Mouse (Mus musculus): Measurements from ENCODE around the gene Osbp2.

Gene Osbp2

DNA sequence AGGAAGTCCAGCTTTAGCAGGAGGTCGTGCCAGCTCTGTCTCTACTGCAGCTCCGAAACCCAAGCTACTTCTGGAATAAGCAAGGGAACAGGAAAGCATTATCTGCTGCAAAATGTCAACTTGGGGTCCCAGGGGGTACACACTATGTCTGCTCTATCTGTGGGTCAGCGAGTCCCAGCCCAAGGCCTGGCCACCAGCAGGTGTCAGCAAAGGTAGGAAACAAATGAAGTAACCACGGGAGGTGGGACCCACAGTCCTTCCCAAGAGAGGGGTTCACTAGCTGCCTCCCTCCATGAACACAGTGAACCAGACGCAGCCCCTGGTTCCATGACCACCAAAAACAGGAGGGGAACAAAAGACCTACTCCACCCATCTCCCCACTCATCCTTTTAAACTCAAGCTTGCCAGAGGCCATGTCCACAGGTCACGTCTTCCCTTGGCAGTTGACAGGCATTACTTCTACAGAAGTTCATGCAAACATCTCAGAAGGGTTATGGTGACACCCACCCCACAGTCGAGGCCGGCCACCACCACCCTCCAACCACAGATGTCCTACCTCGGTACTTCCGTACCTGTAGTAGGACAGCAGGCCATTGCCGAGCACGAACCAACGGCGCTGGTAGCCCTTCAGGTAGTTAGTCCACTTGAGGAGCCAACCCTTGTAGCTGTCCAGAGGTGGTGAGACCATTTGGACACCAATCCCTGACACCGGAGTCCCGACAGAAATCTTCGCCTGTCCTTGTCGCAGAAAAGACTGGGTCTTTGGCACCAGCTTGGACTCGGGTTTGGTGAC is 846 bp downstream of the Osbp2 start:
- no peak for DNase-seq (ENCODE audit: low spot score)

DNA sequence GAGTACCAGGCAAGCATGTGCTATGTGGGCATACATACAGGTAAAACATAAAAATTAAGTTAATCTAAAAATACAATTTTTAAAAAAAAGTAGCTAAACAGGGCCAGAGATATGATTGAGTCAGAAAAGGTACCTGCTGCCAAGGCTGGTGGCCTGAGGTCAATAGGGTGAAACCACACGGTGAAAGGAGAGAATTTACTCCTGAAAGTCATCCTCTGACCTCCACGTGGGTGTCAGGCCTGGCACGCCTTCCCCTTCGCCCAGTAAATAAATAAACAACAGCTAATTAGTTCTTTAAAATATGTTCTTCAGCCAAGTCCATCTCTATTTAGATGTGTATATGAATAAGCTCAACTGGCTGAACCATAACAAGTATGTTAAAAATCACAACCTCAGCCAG is 3.3 kb downstream of the Osbp2 start:
- DNase-seq (ENCODE audit: low spot score), result no peak

DNA sequence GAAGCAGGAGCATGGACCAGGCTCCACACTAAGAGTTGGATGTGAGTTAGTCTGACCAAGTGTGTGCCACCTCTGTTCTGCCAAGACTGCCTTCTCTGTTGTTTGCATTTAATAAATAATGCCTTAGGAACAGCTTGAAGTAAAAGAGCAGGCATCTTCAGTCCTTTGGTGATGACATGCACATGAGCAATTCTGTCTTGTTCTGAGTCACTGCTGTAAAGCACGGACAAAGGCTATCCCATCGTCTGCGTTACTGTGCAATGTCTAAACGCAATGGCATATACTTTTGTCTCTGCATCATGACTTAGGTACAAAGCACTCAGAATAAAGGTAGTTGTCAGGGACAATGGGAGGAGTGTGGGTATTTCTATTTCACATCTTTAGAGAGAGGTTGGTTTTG is 3.9 kb downstream of the Osbp2 start:
- DNase-seq (ENCODE audit: low spot score), result no peak

GRCm38 (mm10) chr11:3857902-3858301 is 5.8 kb downstream of the Osbp2 start:
- no peak for DNase-seq (ENCODE audit: low spot score)

- DNase-seq (ENCODE audit: low spot score), result no peak
Measured at GRCm38 (mm10) chr11:3855846-3856245, 7.9 kb downstream of the Osbp2 start.

DNA sequence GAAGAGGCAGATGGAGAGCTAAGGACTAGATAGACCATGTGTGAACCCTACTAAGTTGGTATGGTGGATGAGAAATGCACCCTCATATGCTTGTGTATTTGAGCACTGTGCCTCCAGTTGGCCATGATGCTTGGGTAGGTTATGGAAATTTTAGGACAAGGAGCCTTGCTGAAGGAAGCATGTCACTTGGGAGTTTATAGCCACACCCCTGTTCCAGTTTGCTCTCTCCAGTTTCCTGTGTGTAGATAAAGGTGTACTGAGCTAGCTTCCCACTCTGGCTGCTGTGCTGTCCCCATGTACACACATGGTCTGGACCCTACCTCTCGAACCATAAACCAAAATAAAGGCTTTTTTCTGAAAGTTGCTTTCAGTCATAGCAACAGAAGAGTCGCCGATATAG is 9.5 kb downstream of the Osbp2 start:
- no peak for DNase-seq (ENCODE audit: low spot score)

GRCm38 (mm10) chr11:3853481-3854034 is 10.1 kb downstream of the Osbp2 start:
- peak; percentile 47 for DNase-seq (ENCODE audit: low spot score)

- DNase-seq (ENCODE audit: low spot score), result no peak
Measured at GRCm38 (mm10) chr11:3853031-3853430, 10.7 kb downstream of the Osbp2 start.

DNA sequence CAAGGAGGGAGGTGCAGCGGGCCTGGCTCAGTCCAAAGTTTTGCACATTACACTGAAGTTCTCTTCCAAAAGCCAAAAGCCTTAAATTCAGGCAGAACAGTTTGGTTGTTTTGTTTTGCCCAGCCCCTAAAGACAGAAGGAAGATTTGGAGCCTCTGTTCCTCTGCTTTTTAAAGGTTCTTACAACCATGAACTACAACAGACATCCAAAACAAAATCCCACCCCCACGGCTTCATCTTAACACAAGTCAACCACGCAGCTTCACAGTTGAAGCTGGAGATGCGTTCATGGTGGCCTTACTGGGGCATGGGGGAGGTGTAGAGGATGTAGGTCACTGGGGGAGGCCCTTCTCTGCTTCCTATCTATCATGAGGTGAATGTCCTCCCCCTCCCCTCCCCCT is 11.8 kb downstream of the Osbp2 start:
- DNase-seq (ENCODE audit: low spot score), result no peak

- no peak for DNase-seq (ENCODE audit: low spot score)
Measured at GRCm38 (mm10) chr11:3850746-3851277, 12.9 kb downstream of the Osbp2 start.

DNA sequence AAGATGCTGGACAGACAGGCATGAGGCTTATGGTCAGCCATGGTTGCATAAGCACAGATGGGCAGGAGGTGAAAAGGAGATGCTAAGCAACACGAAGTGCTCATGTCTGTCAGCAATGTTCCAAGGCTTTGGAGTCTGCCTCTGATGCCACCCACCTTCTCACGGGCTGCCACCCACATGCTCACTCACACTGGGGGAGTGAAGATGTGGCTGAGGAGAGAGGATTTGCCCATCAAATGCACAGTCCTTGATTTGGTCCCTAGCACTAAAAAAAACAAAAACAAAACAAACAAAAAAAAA is 13.4 kb downstream of the Osbp2 start:
- DNase-seq (ENCODE audit: low spot score), result no peak

- no peak for DNase-seq (ENCODE audit: low spot score)
Measured at GRCm38 (mm10) chr11:3849469-3850314, 14.0 kb downstream of the Osbp2 start.

- DNase-seq (ENCODE audit: low spot score), result no peak
Measured at GRCm38 (mm10) chr11:3846351-3846750, 17.4 kb downstream of the Osbp2 start.

DNA sequence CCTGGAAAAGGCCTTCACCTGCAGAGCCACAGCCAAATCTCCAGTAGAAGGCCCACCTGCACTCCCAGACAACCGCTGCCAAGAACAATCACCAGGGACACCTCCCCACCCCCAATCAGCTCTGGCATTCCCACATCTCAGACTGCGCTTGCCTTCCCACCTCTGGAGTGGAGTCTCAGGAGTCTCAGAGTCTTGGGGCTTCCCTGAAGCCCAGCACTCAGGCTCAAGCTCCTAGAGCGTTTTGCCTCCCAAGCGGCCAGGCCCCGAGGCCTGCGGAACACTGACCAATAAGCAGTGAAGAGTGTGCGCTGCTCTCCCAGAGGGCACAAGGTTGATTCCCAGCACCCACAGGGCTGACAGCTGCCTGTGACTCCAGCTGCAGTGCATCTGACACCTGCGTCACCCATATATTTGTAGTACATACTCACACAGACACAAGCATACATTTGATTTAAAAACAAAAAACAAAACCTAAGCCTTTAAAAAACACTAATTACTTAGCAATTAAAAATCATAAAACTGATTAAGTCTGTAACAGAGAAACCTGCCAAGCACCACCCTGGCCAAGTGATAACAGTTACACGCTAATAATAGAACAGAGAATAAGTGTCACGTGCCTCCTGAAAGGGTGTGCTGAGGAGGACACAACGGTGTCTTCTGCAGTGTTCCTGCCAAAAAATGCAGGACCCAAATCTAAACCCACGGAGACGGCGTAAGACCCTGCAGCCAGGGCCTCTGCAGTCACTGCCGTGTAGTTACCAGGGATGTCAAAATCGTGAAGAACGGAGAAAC is 19.6 kb downstream of the Osbp2 start:
- DNase-seq (ENCODE audit: low spot score), result no peak

- DNase-seq (ENCODE audit: low spot score), result no peak
Measured at GRCm38 (mm10) chr11:3835271-3835670, 28.4 kb downstream of the Osbp2 start.

GRCm38 (mm10) chr11:3834421-3835098 is 29.1 kb downstream of the Osbp2 start:
- no peak for DNase-seq (ENCODE audit: low spot score)

- no peak for DNase-seq (ENCODE audit: low spot score)
Measured at GRCm38 (mm10) chr11:3833544-3834420, 29.9 kb downstream of the Osbp2 start.

DNA sequence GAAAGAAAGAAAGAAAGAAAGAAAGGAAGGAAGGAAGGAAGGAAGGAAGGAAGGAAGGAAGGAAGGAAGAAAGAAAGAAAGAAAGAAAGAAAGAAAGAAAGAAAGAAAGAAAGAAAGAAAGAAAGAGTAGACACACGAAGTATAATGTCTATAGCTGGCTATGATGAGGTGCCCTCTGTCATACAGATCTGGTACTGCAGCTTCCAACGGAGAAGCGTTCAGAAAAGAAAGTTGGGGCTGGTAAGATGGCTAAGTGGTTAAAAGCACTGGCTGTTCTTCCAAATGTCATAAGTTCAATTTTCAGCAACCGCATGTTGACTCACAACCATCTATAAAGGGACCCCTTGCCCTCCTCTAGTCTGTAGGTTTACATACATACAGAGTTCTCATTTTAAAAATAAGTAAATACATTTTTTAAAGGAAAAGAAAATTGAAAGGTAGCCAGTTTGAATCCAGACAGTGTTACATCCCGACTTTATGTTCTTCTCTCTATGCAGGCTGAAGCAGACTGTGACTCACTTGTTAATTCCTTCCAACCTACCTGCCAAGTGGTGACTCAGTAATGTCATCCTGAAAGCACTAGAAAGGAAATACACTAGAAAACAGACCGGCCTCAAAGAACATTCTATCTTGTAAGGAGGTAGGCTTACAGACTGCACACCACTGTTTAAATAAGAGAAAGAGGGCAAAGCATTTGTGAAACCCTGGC is 31.4 kb downstream of the Osbp2 start:
- DNase-seq (ENCODE audit: low spot score), result no peak

DNA sequence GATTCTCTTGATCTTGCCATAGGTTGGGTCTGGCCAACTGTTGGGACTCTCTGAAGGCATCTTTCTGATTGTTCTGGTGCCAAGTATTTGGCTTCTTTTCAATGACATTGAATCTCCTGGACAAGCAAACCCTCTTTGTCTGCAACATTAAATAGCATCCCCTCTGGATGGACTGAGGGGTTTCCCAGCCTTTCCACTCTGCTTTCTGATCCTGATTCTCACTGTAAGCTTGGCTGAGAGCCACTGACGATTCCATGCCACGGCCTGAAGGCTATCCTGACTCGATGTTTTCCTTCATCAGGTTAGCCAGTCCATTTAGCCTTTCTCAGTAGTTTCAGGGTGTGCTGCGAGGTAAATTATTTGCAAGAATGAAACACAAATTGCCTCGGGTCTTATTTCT is 34.0 kb downstream of the Osbp2 start:
- no peak for DNase-seq (ENCODE audit: low spot score)

DNA sequence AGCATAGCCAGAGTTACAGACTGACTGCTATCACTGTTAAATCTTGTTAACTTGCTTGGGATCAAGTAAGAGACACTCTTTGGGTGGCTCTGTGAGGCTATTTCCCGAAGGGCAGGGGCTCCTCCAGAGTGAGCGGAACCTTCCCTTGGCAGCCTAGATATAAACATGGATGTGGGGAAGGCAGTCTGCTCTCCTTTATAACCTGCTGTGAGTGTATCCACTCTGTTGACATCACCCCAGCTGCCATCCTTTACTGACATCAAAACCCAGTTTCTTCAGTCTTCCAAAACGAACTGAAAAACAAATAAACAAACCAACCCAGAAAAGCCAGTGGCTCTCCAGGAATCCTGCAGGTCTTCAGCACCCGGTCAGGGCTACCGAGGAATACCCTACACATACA is 39.6 kb downstream of the Osbp2 start:
- DNase-seq (ENCODE audit: low spot score), result no peak
